Mouse (Mus musculus): ENCODE measurements around the gene Lpcat3.
"Not testable (repeated sequence)": the region's sequence is repeated elsewhere in the genome, so short reads cannot be mapped to it uniquely, and the experiment has no call there.

Lpcat3 gene

DNA sequence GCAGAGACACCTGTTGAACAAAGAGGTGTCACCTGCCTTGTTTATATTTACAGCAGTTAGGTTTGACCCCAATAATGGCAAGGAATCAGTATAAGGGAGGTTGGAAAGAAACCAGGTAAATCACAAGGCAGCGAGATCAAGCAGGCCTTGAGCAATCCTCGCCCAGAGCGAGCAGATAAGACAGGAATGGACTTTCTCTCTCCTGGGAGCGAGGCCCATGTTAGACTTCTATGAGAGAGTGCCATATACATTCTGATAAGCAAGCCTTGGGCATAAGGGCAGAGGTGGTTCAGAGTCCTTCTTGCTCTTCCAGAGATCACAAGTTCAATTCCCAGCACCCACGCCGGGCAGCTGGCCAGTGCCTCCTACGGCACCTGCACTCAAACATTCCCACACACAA, 15.9 kb downstream of the Lpcat3 start:
- DNase-seq (ENCODE audit: low spot score): no peak

DNA sequence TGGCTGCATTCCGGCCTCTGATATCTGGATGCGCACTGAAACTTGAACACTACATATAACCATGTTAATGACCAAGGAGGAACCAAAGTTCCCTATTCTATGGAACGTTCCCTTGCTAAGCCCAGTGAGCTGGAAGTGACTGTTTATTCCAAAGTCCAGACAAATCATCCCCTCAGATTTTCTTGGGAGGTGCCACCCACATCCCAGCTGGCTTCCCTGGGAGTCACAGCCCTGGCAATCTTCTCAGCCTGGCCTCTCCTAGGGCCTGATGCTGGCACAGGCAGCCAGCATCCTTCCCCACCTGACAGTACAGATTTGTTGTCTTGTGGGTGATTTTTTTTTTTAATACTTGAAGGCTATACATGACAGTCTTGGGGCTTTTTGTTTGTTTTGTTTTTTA, 16.7 kb downstream of the Lpcat3 start:
- DNase-seq (ENCODE audit: low spot score): no peak

DNA sequence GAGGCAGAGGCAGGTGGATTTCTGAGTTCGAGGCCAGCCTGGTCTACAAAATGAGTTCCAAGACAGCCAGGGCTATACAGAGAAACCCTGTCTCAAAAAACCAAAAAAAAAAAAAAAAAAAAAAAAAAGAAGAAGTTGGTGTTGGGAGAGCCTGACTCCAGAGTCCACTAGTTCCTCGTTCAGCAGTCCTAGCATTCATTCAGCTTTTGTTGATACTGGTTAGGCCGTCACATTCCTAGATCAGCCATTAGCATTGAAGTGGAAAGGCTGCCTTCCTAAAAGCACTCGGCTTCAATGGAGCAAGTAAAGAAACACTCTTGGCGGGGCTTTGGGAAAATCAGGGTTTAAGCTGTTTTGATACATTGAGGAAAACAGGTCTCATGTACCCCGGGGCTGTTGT, 19.5 kb downstream of the Lpcat3 start:
- not testable (repeated sequence) for DNase-seq (ENCODE audit: low spot score)

DNA sequence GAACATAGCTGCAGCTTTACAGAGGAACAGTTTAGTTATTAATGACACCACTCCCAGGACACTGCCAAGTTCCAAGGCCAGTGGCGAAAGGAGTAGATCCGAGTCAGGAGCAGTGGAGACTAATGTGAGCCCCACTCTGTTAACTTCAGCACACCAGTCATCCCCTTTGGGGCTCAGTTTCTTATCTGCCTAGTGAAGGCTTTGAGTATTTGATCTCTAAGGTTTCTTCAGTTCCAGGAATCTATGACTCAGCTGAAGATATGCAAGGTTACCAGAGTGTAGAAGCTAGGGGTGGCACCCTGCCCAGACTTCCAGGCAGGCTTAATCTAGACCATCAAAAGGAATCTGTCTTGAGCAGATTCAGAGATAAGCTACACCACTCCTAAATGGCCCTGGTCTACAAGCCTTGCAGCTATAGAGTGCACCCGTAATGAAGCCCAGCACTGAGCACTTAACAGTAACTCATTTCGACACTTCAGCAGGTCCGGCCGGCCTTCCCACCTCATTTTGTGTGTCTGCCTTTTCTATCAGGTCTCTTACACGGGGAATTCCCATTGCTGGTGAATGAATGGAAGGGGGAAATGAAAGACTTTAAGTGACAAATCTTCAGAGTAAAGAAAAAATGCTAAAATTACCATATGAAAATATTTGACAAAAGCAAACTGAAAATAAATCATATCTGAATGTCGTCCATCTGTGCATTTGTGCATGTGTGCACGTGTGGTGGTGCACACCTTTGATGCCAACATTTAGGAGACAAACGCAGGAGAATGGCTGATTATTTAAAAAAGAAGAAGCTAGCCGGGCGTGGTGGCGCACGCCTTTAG, 21.0 kb downstream of the Lpcat3 start:
- DNase-seq (ENCODE audit: low spot score): peak; percentile 54

DNA sequence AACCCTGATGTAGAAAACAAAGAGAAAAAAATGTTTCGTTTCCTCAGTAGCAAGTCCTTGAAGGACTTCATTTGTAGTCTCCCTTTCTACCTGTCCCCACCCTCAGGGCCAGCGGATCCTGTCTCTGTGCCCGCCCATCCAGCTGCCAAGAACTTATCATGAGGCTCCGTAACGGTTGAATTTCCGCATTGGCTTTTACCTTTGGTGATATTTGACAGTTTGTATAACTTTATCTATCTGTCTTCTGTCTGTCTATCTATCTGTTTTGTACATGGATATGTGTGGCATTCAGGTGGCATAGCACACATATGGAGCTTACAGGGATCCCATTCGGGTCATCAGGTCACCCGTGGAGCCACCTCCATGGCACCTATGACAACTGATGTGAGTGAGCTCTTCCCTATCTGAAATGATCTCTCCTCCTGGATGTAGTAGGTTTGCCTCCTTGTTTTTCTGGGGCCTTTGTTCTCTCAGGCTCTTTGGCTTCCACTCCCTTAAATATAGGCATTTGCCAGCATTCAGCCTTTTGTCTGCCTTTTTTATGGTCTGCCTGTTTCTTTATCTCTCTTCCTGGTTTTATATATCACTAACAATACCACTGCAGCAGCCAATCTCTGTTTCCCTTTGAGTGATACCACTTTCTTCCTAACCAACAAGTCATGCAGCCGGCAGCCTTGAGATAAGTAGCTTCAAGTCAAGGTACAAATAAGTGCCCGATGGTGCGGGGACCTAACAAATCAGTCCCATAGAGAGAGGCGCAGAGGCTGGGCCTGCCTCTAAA, 23.0 kb downstream of the Lpcat3 start:
- no peak for DNase-seq (ENCODE audit: low spot score)

DNA sequence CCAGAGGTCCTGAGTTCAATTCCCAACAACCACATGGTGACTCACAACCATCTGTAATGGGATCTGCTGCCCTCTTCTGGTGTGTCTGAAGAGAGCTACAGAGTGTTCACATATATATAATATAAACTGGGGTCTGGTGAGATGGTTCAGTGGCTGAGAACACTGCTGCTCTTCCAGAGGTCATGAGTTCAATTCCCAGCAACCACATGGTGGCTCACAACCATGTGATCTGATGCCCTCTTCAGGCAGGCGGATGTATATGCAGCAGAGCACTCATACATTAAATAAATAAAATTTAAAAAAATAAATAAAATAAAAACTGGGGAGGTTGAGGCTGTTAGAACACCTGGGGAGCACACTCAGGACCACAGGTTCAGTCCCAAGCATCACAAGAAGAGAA, 23.8 kb downstream of the Lpcat3 start:
- not testable (repeated sequence) for DNase-seq (ENCODE audit: low spot score)

DNA sequence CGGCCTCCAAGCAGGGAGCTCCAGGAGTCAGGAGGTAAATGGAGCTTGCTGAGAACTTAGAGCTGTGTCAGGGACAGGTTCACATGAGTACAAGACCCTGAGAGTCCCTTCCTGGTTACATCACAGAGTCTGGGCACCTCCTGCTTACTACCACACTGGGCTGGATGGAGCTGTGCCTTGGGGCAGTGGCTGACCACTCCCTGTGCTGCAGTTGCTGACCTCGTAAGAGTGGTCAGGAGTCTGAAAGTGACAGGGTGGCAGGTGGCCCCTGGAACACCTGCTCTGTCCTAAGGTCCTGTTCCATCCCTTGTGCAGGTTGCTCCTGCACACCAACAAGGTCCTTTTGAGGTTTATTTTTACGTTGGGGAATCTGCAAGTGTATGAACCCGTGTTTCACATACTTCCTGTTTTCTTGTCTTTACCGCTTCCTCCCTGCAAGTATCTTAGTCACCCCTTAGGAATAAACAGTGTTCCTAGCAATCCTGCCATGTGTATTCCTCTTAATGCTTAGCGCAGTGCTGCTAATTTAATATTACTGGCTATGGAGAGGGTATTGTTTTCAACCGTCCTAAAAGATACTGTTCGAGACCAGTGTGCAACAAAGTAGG, 25.4 kb downstream of the Lpcat3 start:
- DNase-seq (ENCODE audit: low spot score): no peak

DNA sequence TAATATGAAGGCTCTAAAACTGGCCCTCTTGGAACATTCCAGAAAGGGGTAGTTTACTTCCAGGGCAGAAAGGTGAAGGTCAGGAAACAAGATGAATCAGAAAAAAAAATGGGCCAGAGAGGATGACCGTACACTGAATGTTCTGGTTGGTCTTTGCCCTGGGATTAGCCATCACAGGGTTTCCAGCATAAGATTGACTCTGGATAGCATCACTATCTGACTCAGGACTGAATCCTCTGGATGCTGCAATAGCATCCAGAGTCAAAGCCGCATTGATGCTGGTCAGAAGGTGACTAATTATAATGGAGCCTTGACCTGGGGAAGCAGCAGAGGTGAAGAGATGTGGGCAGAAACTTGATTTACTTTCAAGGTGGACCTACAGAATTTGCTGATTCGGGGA, 26.2 kb downstream of the Lpcat3 start:
- DNase-seq (ENCODE audit: low spot score): no peak

DNA sequence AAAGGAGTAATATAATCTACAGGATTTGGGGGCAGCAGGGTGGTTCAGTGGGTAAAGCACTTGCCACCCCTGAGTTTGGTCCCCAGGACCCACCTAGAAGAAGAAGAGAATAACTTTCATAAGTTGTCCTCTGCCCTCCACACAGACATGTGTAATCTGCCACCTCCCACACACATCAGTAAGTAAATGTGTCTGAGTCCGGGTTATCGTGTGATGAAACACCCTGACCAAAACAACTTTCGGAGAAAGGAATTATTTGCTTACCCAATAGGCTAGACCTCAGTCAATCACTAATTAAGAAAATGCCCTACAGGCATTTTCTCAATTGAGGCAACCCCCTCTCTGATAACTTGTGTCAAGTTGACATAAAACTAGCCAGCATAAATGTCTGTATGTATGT, 27.7 kb downstream of the Lpcat3 start:
- DNase-seq (ENCODE audit: low spot score): no peak

DNA sequence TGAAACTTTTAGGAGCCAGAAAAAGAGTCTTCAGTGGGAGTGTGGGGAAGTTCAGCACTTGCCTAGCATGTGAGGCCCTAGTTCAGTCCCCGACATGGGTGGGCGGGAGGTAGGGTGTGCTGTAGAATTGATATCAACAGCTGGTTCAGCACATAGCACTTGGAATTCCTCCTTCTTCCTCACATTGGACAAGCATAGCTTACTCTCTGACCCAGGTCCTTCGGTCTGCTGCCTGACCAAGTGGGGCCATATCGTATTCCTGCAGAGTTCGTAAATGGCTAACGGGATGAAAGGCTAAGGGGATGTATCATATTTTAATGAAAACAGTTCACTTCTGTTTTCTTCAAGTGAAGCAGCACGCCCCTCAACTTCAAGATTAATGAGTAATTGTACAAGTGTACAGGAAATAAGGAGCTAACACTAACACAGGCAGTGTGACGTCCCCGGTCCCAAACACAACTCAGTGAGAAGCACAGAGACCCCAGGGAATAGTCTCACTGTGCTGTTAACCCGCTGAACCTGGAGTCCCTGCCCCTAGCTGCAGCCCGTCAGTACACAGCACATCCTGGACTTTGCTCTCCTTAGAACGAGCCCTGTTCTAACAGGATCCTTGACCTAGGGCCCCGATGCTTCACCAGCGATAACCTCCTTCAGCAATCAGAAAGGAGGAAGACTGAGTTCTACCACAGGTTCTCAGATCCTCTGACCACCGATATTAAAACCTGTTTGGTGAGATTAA, 30.6 kb downstream of the Lpcat3 start:
- no peak for DNase-seq (ENCODE audit: low spot score)

DNA sequence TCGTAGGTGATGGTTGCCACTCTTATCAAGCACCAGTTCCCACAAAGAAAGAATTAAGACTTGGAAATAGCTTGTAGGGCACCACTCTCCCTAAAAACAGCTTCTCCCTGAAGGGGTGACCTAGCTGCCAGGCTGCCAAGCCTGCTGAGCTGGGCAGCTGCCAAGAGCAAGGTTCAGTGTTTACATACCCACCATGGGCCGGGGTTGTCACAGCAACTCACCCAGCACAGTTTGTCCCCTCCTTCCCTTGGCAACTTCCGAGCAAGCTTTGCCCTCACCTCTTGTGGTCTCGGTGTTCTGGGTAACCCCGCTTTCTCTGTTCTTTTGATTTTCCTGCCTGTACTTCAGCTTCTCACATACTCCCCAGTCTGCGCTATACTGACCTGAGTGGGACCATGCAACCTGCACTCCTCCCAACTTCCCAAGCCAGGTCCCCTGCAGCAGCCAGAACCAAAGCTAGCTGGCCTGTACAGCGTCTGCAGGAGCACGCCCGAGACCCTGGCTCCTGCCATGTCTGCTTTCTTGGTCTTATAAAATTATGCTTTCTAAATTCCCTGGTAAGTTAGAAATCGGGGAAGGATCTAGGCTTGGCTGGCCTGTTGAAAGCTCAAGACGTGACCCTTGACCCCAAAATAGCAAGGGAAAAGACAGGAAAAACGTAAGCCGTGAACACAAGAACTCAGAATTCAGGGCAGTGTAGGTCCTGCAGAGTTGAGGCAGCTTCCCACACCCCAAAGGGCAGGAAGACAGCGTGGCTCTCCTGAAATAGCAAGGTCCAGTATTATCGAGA, 31.5 kb downstream of the Lpcat3 start:
- DNase-seq (ENCODE audit: low spot score): peak; percentile 77

DNA sequence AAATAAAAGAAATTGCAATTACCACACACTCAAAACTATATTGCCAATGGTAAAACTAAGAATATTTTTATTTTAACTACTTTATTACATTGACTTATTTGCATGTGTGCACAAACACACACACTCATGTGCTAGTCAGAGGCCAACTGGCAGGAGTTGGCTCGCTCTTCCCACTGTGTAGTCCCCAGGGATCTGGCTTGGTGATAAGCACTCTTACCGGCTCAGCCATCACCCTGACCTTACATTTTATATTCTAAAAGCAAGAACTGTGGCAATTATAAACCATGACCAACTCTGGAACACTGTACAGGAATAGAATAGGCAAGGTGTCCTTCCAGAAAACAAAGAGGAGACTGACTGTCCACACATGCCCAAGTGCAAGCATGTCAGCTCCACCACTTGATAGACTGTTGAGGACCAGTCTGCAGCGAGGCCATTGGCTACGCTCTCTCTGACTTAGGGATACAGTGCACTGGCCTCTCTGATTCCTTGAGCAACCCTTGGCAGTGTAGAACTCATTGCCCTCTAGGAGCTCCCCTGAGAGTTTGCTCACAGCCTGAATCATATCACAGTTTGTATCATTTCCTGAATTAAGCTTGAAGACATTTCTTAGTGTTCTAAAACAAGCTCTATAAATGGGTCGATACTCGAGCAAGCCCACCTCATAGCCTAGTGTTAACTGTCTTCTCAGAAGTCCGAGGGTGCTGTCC, 33.8 kb downstream of the Lpcat3 start:
- DNase-seq (ENCODE audit: low spot score): no peak

DNA sequence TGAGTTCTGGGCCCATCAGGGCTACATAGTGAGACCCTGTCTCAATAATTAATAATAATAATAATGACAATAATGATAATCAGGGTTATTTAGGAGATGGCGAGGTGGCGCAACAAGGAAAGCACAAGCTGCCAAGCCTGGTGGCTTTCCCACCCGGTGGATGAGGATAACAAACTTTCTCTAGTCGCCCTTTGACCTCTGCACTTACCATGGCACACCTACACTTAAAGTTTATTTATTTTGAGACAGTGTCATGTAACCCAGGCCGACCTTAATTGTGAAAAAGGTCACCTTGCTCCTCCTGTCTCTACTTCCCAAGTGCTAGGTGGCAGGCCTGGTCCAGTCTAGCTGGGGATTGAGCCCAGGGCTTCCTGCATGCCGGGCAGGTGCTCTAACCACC, 35.9 kb downstream of the Lpcat3 start:
- DNase-seq (ENCODE audit: low spot score): no peak

DNA sequence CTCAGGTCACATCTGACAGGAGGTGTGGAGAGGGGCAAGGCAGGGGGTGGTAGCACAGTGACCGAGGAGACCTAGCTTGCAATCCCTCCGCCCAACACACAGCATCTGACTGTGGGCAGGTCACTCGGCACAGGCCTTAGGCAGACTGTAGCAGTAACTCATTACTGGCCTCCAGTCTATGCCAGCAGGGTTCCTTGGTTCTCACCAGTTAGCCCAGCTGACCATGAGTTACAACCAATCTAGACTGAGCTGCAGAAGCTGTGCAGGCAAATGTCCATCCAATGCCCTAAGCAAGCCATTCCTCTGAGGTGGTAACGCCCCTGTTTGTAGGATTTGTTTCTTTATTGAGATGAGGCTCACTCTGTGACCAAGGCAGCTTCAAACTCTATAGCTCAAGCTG, 36.5 kb downstream of the Lpcat3 start:
- no peak for DNase-seq (ENCODE audit: low spot score)

DNA sequence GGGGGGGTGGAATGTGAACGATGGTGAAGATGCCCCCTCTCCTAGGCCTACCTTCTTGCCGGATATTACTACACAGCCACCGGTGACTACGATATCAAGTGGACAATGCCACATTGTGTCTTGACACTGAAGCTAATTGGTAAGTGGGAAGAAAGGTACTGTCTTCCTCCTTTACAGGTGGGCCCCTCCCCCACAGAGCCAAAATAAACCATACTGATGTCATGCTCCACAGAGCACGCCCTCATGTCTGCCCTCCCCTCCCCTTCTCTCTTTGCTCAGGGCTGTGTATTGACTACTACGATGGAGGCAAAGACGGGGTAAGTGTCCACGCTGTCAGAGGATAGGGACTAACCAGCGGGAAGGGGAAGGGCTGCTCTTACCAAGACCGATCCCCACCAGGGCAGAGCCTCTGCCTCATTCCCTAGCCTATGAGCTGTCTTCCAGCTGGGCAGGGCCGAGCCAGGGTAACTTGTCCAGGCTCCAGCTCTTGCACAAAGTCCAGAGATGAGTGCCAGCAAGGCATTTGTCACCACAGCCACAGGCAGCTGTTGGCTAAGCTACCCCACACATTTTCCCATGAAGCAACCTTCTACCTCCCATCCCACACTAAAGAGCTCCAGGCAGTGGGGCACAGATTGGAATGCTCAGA, 37.3 kb downstream of the Lpcat3 start:
- peak; percentile 54 for DNase-seq (ENCODE audit: low spot score)

DNA sequence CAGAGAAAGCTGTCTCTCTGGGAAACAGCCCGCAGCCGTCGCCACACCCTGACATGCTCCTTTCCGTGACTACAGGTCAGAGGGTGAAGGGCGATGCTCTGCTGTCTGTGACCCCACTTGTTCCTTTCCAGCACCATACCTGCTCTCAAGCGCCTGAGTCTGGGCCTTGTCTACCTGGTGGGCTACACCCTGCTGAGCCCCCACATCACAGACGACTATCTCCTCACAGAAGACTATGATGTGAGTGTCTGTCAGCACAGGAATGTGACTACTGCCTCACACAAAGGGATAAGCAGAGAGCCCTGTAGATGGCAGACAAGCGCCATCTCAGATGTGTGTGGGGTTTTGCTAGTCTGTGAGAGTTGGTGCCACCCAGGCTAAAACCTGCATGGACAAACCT, 38.5 kb downstream of the Lpcat3 start:
- DNase-seq (ENCODE audit: low spot score): no peak

DNA sequence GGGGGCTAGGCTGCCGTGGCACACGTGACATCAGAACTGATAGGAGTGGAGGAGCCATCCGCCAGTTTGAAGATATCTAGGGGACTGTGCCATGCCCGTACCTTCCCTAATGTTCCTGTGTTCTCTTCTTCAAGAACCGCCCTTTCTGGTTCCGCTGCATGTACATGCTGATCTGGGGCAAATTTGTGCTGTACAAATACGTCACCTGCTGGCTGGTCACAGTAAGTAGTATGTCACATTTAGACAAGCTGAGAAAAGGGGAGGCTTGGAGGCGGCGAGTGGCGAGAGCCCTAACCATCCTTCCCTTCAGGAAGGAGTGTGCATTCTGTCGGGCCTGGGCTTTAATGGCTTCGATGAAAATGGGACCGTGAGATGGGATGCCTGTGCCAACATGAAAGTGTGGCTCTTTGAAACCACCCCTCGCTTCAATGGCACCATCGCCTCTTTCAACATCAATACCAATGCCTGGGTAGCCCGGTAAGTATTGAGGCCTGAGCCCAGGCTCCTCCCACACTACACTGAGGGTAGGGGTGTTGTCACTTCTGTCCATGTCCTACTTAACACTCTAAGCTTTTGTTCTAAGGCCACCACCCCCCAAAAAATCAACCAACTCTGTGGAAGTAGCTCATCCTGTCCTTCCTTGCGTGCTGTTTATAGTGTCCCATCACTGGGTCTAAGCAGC, 39.4 kb downstream of the Lpcat3 start:
- no peak for DNase-seq (ENCODE audit: low spot score)

DNA sequence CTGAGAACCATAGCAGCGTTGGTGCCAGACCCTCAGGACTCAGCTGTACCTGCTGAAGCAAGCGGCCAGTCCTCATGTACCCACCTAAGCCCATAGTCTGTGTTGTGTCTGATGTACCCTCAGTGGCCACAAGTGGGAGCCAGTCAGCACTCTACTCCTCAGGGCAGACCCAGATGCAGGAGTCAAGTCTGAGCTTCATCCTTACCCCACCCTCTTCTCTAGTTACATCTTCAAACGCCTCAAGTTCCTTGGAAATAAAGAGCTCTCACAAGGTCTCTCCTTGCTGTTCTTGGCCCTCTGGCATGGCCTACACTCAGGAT, 39.9 kb downstream of the Lpcat3 start:
- peak; percentile 66 for DNase-seq (ENCODE audit: low spot score)

DNA sequence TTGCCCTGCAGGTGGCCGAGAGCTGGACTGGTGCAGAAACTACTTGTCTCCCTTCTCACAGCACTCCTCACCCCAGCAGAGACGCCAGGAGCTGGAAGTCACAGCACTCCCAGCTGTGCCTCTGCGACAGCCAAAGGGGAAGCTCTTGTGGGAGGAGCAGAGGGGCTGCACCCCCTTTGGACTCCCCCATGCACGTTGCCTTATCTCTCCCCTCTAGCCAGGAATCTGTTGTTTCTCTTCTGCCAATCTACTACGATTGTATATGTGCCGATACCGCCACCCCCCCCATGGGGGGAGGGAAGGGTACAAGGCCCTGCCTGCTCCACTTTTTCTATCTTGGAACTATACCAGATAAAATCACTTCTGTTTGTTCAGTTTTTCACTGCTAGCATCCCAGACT, 41.0 kb downstream of the Lpcat3 start:
- DNase-seq (ENCODE audit: low spot score): no peak

DNA sequence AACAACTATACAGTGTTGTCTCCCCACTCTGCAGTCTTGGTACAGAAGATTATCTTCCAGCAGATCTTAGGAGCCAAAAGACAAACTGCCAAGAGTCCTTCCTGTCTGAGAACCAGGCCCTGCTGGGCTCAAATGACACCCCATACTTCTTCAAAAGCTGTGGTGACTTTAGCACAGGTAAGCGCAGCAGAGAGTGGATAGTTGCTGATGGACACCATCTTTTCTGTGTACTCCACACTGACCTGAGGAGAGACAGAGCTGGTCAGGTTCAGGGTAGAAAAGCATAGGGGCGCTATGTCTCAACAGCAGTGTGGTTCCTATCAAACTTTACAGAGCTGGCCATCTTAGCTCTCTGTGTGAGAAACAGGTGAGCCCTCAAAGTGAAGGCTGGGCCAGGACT, 41.6 kb downstream of the Lpcat3 start:
- DNase-seq (ENCODE audit: low spot score): no peak
